Mouse (Mus musculus): Measurements from ENCODE around the gene Ifitm7. TPM values are rescaled to one million over a fixed set of nuclear protein-coding genes. Genes with fewer than 3 reads are reported as not detected.
"Not testable (repeated sequence)": the region's sequence is repeated elsewhere in the genome, so short reads cannot be mapped to it uniquely, and the experiment has no call there.

The Ifitm7 gene
- polyA plus RNA-seq, 1 experiment from 2014 or later, result 1.6 TPM

DNA sequence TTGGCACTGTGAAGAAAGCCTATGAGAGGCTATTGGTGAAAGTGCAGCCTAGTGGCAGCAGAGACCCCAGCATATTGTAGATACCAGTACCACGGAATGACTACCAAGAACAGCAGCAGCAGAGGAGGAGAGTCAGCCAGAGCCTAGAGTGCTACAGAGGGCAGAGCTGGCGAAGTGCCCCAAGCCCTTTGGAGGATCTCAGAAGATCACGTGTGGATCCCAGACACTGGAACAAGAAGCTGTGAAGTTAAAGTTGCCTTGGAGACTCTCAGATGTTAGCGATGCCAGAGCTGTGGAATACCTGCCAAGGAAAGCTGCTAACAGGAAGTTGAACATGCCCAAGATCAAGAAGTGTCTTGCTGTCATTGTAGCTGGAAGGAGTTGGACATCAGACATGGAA is 18.6 kb upstream of the Ifitm7 start:
- peaks cover 4% of the 10 kb centered on the region; the same call in 1 of the 2 replicates for H3K36me3 ChIP-seq
- no peak overlapping the region for H3K4me3 ChIP-seq
- H3K27ac ChIP-seq (replicated peaks), result no peak overlapping the region
- H3K27me3 ChIP-seq, result no peaks in the 10 kb centered on the region
- H3K9ac ChIP-seq (replicated peaks), result no peak overlapping the region
- no peaks in the 10 kb centered on the region for H3K9me3 ChIP-seq
- no peak for ATAC-seq (ENCODE audit: low FRiP score, low read depth)
- no peaks in the 10 kb centered on the region for H3K4me1 ChIP-seq
- 85% methylated on average over 4 of the region's 4 CpGs for whole genome bisulfite sequencing
- no peak overlapping the region for H3K4me2 ChIP-seq (replicated peaks)

- Histone ChIP-seq H3K4me3 (no peak overlapping the region), H3K9ac (replicated peaks) (no peak overlapping the region), H3K27ac (replicated peaks) (no peak overlapping the region), H3K9me3 (no peaks in the 10 kb centered on the region), H3K4me1 (no peaks in the 10 kb centered on the region), H3K36me3 (peaks cover 4% of the 10 kb centered on the region; the same call in 1 of the 2 replicates), H3K4me2 (replicated peaks) (no peak overlapping the region), H3K27me3 (no peaks in the 10 kb centered on the region)
- 84% methylated on average over 2 of the region's 2 CpGs for WGBS
- ATAC-seq (ENCODE audit: low FRiP score, low read depth), result no peak
These were observed 18.0 kb upstream of the Ifitm7 start for GRCm38 (mm10) chr16:14004726-14005125.

DNA sequence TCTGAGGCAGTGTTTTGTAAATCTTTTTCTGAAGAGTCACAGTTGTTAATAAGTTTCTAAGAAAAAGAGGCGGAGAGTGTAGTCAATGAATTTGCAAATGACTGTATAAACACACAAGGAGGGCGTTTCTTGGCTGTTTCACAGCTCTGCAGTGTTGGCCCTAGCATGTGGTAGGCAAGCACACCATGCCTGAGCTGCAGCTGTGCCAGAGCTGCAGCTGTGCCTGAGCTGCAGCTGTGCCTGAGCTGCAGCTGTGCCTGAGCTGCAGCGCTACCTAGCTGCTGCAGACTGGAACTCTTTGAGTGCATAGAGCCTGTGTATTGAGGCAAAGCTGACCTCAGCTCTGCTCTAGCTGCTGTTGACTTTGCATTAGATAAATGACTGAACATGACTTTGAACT is 17.5 kb upstream of the Ifitm7 start:
- Histone ChIP-seq H3K36me3 (peaks cover 4% of the 10 kb centered on the region; the same call in 1 of the 2 replicates), H3K4me1 (no peaks in the 10 kb centered on the region), H3K4me2 (replicated peaks) (no peak overlapping the region), H3K4me3 (no peak overlapping the region), H3K9me3 (no peaks in the 10 kb centered on the region), H3K27me3 (no peaks in the 10 kb centered on the region), H3K27ac (replicated peaks) (no peak overlapping the region), H3K9ac (replicated peaks) (no peak overlapping the region)
- peak; percentile 54 for ATAC-seq (ENCODE audit: low FRiP score, low read depth)
- 28% methylated on average over 3 of the region's 3 CpGs for WGBS

DNA sequence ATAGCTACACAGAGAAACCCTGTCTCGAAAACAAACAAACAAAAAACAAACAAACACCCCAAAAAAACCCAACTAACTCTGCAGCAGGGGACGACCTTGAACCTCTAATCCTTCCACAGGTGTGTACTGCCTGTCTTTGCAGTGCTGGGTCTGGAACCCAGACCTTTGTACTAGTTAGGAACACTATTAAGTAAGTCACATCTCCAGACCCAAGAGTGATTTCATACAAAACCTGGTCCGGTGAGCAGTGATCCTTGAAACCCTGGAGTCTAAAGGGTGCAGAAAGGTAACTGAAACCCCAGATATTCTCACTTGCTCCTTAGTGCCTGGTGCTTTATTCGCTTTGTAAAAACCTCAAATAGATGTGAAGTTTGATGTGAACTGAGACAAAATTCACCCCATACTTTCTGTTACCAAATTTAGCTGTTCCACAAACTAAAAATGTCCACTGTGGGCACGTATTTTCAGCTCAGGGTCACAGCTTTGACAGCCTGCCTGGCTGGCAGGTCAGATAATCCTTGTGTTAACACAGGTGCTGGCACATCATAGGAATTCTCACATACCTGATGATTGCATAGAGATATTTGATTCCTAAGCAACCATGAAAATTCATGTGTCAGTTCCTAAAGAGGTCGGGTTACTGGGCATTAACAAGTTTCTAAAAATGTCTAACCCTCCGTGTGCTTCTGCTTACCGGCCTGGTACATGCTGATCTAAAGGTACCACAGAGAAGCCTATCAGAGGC is 16.9 kb upstream of the Ifitm7 start:
- H3K4me1 ChIP-seq, result no peaks in the 10 kb centered on the region
- H3K36me3 ChIP-seq, result no peaks in the 10 kb centered on the region
- H3K9ac ChIP-seq (replicated peaks), result no peak overlapping the region
- H3K27ac ChIP-seq (replicated peaks), result no peak overlapping the region
- WGBS, result 68% methylated on average over 8 of the region's 8 CpGs
- H3K9me3 ChIP-seq, result no peaks in the 10 kb centered on the region
- H3K27me3 ChIP-seq, result no peaks in the 10 kb centered on the region
- no peak overlapping the region for H3K4me2 ChIP-seq (replicated peaks)
- no peak overlapping the region for H3K4me3 ChIP-seq
- no peak for ATAC-seq (ENCODE audit: low FRiP score, low read depth)

DNA sequence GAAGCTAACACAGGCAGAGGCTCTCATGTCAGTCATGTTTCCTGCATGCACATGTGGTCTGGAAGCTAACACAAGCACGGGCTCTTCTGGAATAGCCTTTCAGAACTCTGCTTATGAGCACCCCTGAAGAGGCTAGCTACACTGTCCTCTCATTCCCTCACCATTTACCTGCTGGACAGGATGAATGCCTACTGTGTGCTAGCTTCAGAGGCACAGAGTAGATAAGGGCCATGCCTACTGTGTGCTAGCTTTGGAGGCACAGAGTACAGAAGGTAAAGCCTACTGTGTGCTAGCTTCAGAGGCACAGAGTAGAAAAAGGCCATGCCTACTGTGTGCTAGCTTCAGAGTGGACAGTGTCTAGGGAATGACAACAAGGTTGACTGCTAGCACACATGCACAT is 7.8 kb upstream of the Ifitm7 start:
- no peaks in the 10 kb centered on the region for H3K4me1 ChIP-seq
- no peaks in the 10 kb centered on the region for H3K27me3 ChIP-seq
- no peak overlapping the region for H3K4me3 ChIP-seq
- no peaks in the 10 kb centered on the region for H3K36me3 ChIP-seq
- no peaks in the 10 kb centered on the region for H3K9me3 ChIP-seq
- WGBS, result 86% methylated on average over 1 of the region's 1 CpGs
- H3K27ac ChIP-seq (replicated peaks), result no peak overlapping the region
- no peak overlapping the region for H3K9ac ChIP-seq (replicated peaks)
- no peak overlapping the region for H3K4me2 ChIP-seq (replicated peaks)
- ATAC-seq (ENCODE audit: low FRiP score, low read depth), result no peak

GRCm38 (mm10) chr16:13994076-13994475 is 7.4 kb upstream of the Ifitm7 start:
- no peak overlapping the region for H3K9ac ChIP-seq (replicated peaks)
- H3K27ac ChIP-seq (replicated peaks), result no peak overlapping the region
- no peak overlapping the region for H3K4me3 ChIP-seq
- no peaks in the 10 kb centered on the region for H3K9me3 ChIP-seq
- no peak for ATAC-seq (ENCODE audit: low FRiP score, low read depth)
- no peaks in the 10 kb centered on the region for H3K27me3 ChIP-seq
- WGBS, result 77% methylated on average over 1 of the region's 1 CpGs
- H3K4me2 ChIP-seq (replicated peaks), result no peak overlapping the region
- H3K36me3 ChIP-seq, result no peaks in the 10 kb centered on the region
- no peaks in the 10 kb centered on the region for H3K4me1 ChIP-seq

DNA sequence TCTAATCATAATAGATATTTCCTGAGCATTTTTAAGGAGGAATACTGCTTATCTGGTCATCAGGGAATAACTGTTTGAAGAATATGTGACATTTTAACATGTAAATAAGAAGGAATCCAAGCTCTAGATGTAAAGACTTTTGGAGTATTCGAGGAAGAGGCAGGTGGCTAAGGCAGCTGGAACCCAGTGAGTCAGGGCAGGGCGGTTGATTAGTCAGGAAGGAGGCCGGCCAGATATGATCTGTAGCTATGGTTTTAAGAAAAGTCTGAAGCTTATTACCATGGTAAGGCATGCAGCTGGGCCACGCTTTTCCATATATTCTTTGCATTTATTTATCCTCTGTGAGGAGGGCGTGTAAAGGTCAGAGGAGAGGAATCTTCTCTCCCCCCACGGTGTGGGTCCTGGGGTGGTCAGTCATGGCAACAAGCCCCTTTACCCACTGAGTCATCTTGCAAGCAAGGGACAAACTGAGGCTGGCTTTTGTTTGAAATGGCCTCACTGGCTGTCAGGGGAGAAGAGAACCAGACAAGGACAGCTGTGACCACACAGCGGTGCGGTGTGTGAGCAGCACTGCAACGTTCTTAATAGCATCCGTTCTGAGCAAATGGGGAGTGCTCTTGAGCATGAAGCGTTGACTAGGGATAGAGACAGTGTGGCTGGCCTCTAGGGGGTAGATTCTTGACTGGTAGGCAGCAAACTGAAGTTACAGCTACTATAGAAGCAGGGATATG is 6.0 kb upstream of the Ifitm7 start:
- Histone ChIP-seq H3K9me3 (no peaks in the 10 kb centered on the region), H3K27ac (replicated peaks) (no peak overlapping the region), H3K4me1 (peaks cover 1% of the 10 kb centered on the region), H3K4me2 (replicated peaks) (no peak overlapping the region), H3K27me3 (no peaks in the 10 kb centered on the region), H3K4me3 (no peak overlapping the region), H3K36me3 (no peaks in the 10 kb centered on the region), H3K9ac (replicated peaks) (no peak overlapping the region)
- no peak for ATAC-seq (ENCODE audit: low FRiP score, low read depth)
- WGBS, result 83% methylated on average over 11 of the region's 11 CpGs

GRCm38 (mm10) chr16:13986197-13986573 is 503 bp downstream of the Ifitm7 start:
- no peaks in the 10 kb centered on the region for H3K27me3 ChIP-seq
- H3K36me3 ChIP-seq, result no peaks in the 10 kb centered on the region
- H3K4me1 ChIP-seq, result peaks cover 7% of the 10 kb centered on the region
- peak overlapping the region; percentile 82 for H3K9ac ChIP-seq (replicated peaks)
- peak overlapping the region; percentile 84 for H3K27ac ChIP-seq (replicated peaks)
- H3K9me3 ChIP-seq, result no peaks in the 10 kb centered on the region
- 51% methylated on average over 3 of the region's 3 CpGs for WGBS
- H3K4me2 ChIP-seq (replicated peaks), result peak overlapping the region; percentile 65
- H3K4me3 ChIP-seq, result peak overlapping the region; percentile 62
- peak; percentile 48; the same call in 1 of the 2 replicates for ATAC-seq (ENCODE audit: low FRiP score, low read depth)

GRCm38 (mm10) chr16:13983161-13983560 is 3.5 kb downstream of the Ifitm7 start:
- H3K27ac ChIP-seq (replicated peaks), result no peak overlapping the region
- H3K9me3 ChIP-seq, result no peaks in the 10 kb centered on the region
- WGBS, result 86% methylated on average over 5 of the region's 5 CpGs
- H3K27me3 ChIP-seq, result no peaks in the 10 kb centered on the region
- no peaks in the 10 kb centered on the region for H3K36me3 ChIP-seq
- peaks cover 7% of the 10 kb centered on the region for H3K4me1 ChIP-seq
- no peak overlapping the region for H3K4me2 ChIP-seq (replicated peaks)
- no peak for ATAC-seq (ENCODE audit: low FRiP score, low read depth)
- H3K4me3 ChIP-seq, result no peak overlapping the region
- H3K9ac ChIP-seq (replicated peaks), result no peak overlapping the region

DNA sequence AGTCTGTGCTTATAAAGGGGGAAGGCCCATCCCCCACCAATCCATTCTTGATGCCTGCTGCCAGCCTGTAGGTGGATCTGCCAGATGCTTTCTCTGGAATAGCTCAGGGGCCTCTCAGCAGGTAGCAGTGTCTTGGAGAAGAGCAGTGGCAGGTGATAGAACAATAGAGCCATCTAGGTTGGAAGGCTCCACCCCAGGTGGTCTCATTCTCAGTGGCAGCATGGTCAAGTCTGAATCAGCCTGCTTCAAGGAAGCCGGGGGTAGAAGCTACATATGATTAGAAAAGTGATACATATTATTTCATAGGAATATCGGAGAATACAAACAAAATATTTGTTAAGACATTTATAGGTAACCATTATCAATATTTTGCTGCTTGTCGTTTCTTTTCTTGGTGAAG is 5.0 kb downstream of the Ifitm7 start:
- H3K27ac ChIP-seq (replicated peaks); H3K4me1 ChIP-seq; ATAC-seq (ENCODE audit: low FRiP score, low read depth); H3K9ac ChIP-seq (replicated peaks); H3K9me3 ChIP-seq; H3K36me3 ChIP-seq; H3K27me3 ChIP-seq; H3K4me2 ChIP-seq (replicated peaks); H3K4me3 ChIP-seq: not testable (repeated sequence)
- 66% methylated on average over 3 of the region's 3 CpGs for WGBS

DNA sequence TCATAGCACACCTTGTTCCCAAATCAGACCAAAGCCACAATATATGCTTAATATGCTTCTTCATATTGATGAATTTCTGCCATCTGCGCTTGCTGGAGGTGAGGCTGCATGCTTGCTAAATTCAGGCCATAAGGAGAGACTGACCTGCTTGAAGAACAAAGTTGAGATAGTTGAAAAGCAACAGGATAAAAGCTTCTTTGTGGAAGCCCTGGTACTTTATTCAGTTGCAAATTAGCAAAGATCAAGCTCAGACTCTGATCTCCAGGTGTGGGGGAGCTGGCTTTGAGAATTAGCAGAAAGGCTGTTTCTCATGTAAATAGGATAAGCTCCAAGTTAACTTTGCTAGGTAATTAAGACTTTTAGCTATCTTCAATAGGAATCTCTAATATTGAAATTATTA is 9.7 kb downstream of the Ifitm7 start:
- not testable (repeated sequence) for H3K9me3 ChIP-seq; ATAC-seq (ENCODE audit: low FRiP score, low read depth); H3K4me2 ChIP-seq (replicated peaks); H3K36me3 ChIP-seq; H3K9ac ChIP-seq (replicated peaks); H3K27me3 ChIP-seq; H3K4me1 ChIP-seq; H3K27ac ChIP-seq (replicated peaks); H3K4me3 ChIP-seq
- 61% methylated on average over 1 of the region's 1 CpGs for WGBS

- ATAC-seq (ENCODE audit: low FRiP score, low read depth); H3K4me3 ChIP-seq; H3K36me3 ChIP-seq; H3K4me1 ChIP-seq; H3K4me2 ChIP-seq (replicated peaks); H3K27me3 ChIP-seq; H3K27ac ChIP-seq (replicated peaks); H3K9me3 ChIP-seq; H3K9ac ChIP-seq (replicated peaks): not testable (repeated sequence)
- WGBS, result 80% methylated on average over 4 of the region's 4 CpGs
These were observed 10.3 kb downstream of the Ifitm7 start for GRCm38 (mm10) chr16:13976358-13976896.

All from midbrain, embryonic 12.5 days (tissue).